Comparison of ENCODE assay signal across 8 mouse cellular contexts in the genomic region with DNA sequence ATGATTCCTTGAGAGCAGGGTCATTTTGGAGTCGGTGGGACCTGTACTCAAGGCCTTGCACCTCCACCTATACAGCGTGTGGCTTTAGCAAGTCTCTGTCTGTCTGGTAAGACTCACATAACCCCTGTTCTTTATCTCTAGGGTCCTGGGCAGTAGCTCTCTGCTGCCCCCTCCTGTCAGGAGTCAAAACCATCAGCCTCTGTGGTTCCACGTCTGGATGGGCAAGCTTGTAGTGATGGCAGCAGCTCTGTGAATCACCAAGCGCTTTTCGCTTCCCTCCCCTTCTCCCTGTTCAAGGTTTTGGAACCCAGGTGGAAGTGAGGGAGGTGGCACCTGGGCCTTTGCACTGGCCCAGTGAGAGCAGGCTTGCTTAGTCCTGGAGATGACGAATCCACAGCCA. TPM values are rescaled to one million over a fixed set of nuclear protein-coding genes. Genes with fewer than 3 reads are reported as not detected.
DNase-seq lines count a peak whose midpoint lies in the region; ATAC-seq and TF ChIP-seq lines count a peak whose summit lies in the region.

No protein-coding gene starts in this region.

- peak; percentile 66 for DNase-seq in ovary, postnatal 36 days (ENCODE audit: low spot score)
- no peak for DNase-seq in ovary, postnatal 10 days (ENCODE audit: low spot score)
- DNase-seq in adrenal gland, postnatal 36 days, result peak; percentile 75 to 79
- DNase-seq in hindbrain, postnatal 0 days (ENCODE audit: low spot score), result peak; percentile 61
- peak; percentile 49 to 60 for DNase-seq in left cerebral cortex, postnatal 10 days (ENCODE audit: extremely low spot score in 1 of 2, low spot score in 2 of 2)
- DNase-seq in mesoderm, embryonic 11.5 days (ENCODE audit: low read depth, low spot score), result peak; percentile 81
- peak; percentile 42 to 56 for DNase-seq in thymus, adult 18-20 months

- H3K27me3 ChIP-seq in forebrain, embryonic 13.5 days, result peaks cover 8% of the 10 kb centered on the region
- no peaks in the 10 kb centered on the region for H3K27me3 ChIP-seq in hindbrain, postnatal 0 days (ENCODE audit: insufficient read depth, low read length)

- intact Hi-C loops in left cerebral cortex, postnatal 10 days (cut with DNase I), result loop anchor here (2.0 kb wide), 1 partner anchor 115 kb away; no protein-coding TSS in a partner anchor

- peak; percentile 31; the same call in 1 of the 2 replicates for ATAC-seq in forebrain, embryonic 13.5 days
- ATAC-seq in hindbrain, postnatal 0 days, result no peak

- no peak overlapping the region for H3K4me2 ChIP-seq in forebrain, embryonic 13.5 days
- no peak overlapping the region for H3K4me2 ChIP-seq in hindbrain, postnatal 0 days (ENCODE audit: low read depth, low read length)

- H3K36me3 ChIP-seq in forebrain, embryonic 13.5 days (ENCODE audit: poor library complexity, severe bottlenecking), result no peaks in the 10 kb centered on the region
- H3K36me3 ChIP-seq in hindbrain, postnatal 0 days (ENCODE audit: insufficient read depth, low read length), result no peaks in the 10 kb centered on the region

- no peaks in the 10 kb centered on the region for H3K4me1 ChIP-seq in forebrain, embryonic 13.5 days
- H3K4me1 ChIP-seq in hindbrain, postnatal 0 days (ENCODE audit: insufficient read depth, low read length), result no peaks in the 10 kb centered on the region

- TF ChIP-seq CTCF in hindbrain, postnatal 0 days (IDR thresholded peaks at IDR 0.05; ENCODE audit: low read depth), result peak; percentile 78

- 24% methylated on average over 6 of the region's 6 CpGs for WGBS in forebrain, embryonic 13.5 days
- WGBS in hindbrain, postnatal 0 days, result 34% methylated on average over 6 of the region's 6 CpGs

- H3K27ac ChIP-seq in forebrain, embryonic 13.5 days, result no peak overlapping the region
- H3K27ac ChIP-seq in hindbrain, postnatal 0 days, result no peak overlapping the region

- no peak overlapping the region for H3K4me3 ChIP-seq in forebrain, embryonic 13.5 days
- no peak overlapping the region for H3K4me3 ChIP-seq in hindbrain, postnatal 0 days (ENCODE audit: low read length)

- no peaks in the 10 kb centered on the region for H3K9me3 ChIP-seq in forebrain, embryonic 13.5 days (replicated peaks)
- no peaks in the 10 kb centered on the region for H3K9me3 ChIP-seq in hindbrain, postnatal 0 days (ENCODE audit: low read length)

- no peak overlapping the region for H3K9ac ChIP-seq in forebrain, embryonic 13.5 days
- no peak overlapping the region for H3K9ac ChIP-seq in hindbrain, postnatal 0 days (replicated peaks; ENCODE audit: low read length)

RNA-seq across cellular contexts. Expression of a gene that starts 4.5 kb away (rescaled TPM):
- total RNA-seq in adrenal gland, postnatal 36 days (2021), result 100 to 1,000 TPM; 500 to 527 TPM
- 0.21 TPM in 1 of 2 replicates, not detected in the other for polyA plus RNA-seq in forebrain, embryonic 13.5 days (2015; fragmentation: Nextera tagmentation; extraction: Ambion mirVana)
- total RNA-seq in hindbrain, postnatal 0 days (2014; rRNA removed), result 0.21 and 7.3 TPM in 2 replicates
- polyA plus RNA-seq in hindbrain, postnatal 0 days (2015; fragmentation: Nextera tagmentation; extraction: Ambion mirVana), result 0.33 and 0.44 TPM in 2 replicates
- not detected for total RNA-seq in left cerebral cortex, postnatal 10 days (2021)

RNA-seq across cellular contexts. Expression of a gene that starts 12.7 kb away (rescaled TPM):
- 1 to 10 TPM; 4.1 TPM for total RNA-seq in adrenal gland, postnatal 36 days (2021)
- polyA plus RNA-seq in forebrain, embryonic 13.5 days (2015; fragmentation: Nextera tagmentation; extraction: Ambion mirVana), result 3.0 and 3.5 TPM in 2 replicates
- total RNA-seq in hindbrain, postnatal 0 days (2014; rRNA removed), result 7.3 and 8.5 TPM in 2 replicates
- polyA plus RNA-seq in hindbrain, postnatal 0 days (2015; fragmentation: Nextera tagmentation; extraction: Ambion mirVana), result 1.9 and 2.3 TPM in 2 replicates
- total RNA-seq in left cerebral cortex, postnatal 10 days (2021), result 1 to 10 TPM; 2.3 to 2.5 TPM

RNA-seq across cellular contexts. Expression of a gene that starts 14.7 kb away (rescaled TPM):
- 10 to 100 TPM; 49.2 to 49.3 TPM for total RNA-seq in adrenal gland, postnatal 36 days (2021)
- polyA plus RNA-seq in forebrain, embryonic 13.5 days (2015; fragmentation: Nextera tagmentation; extraction: Ambion mirVana), result 12.7 and 14.2 TPM in 2 replicates
- 2.9 and 3.2 TPM in 2 replicates for total RNA-seq in hindbrain, postnatal 0 days (2014; rRNA removed)
- 13.5 and 14.0 TPM in 2 replicates for polyA plus RNA-seq in hindbrain, postnatal 0 days (2015; fragmentation: Nextera tagmentation; extraction: Ambion mirVana)
- 1 to 10 TPM; 9.0 to 9.8 TPM for total RNA-seq in left cerebral cortex, postnatal 10 days (2021)

RNA-seq across cellular contexts. Expression of a gene that starts 14.7 kb away (rescaled TPM):
- 1 to 10 TPM; 1.6 to 2.0 TPM for total RNA-seq in adrenal gland, postnatal 36 days (2021)
- polyA plus RNA-seq in forebrain, embryonic 13.5 days (2015; fragmentation: Nextera tagmentation; extraction: Ambion mirVana), result 0.39 and 0.64 TPM in 2 replicates
- total RNA-seq in hindbrain, postnatal 0 days (2014; rRNA removed), result 0.54 and 1.3 TPM in 2 replicates
- 0.24 and 0.30 TPM in 2 replicates for polyA plus RNA-seq in hindbrain, postnatal 0 days (2015; fragmentation: Nextera tagmentation; extraction: Ambion mirVana)
- total RNA-seq in left cerebral cortex, postnatal 10 days (2021), result under 1 TPM in 1 of 2 experiments, not detected in 1; 0.34 TPM

Comparison
In these comparisons a context has a peak if more than half of its experiments do, and no peak if none do; other contexts are left out.
1. RNA of a gene that starts 4.5 kb away (total RNA-seq): 500 to 527 TPM in adrenal gland, postnatal 36 days; 0.21 to 7.3 TPM in hindbrain, postnatal 0 days and not detected in left cerebral cortex, postnatal 10 days; every median in the first group is over 10 times any median in the second.
2. RNA of a gene that starts 14.7 kb away (total RNA-seq): 49.2 to 49.3 TPM in adrenal gland, postnatal 36 days; 9.0 to 9.8 TPM in left cerebral cortex, postnatal 10 days and 2.9 to 3.2 TPM in hindbrain, postnatal 0 days; every median in the first group is over 4 times any median in the second.